Mouse (Mus musculus) duodenum, adult 2 months (tissue): Measurements from ENCODE around the gene Olfr1179. TPM values are rescaled to one million over a fixed set of nuclear protein-coding genes. Genes with fewer than 3 reads are reported as not detected.

Experiments used
- polyA plus RNA-seq: library from polyadenylated mRNA; depleted of rRNA; stranded (reverse); fragments of >200 nt; gene quantifications from 2 replicates; pipeline ENCODE4 v1.2.3, GENCODE M21; 2012; ENCODE audit warnings: low replicate concordance; rRNA removed

Gene Olfr1179
- polyA plus RNA-seq = not detected in 2 replicates

DNA sequence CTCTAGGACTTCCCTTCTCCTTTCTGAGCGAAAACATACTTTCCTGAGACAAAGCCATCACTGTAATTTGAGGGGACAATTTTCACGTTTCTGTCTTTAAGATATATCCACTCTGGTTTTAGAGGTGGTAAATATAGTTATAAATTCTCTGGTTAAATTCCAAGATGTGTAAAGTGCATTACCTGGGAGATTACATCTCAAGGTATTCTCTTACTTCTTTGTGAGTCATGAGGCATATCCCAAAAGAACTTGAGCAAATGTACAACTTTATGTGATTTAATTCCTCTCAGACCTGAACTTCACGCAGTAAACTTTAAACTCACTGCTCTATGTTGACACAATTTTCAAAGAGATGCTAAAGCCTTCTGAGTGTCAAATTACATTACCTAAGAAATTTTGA lies at the start of gene Olfr1179:
Gene Olfr1179 (minus strand): TSS at position 101 of the 400 bp plus-strand sequence.

DNA sequence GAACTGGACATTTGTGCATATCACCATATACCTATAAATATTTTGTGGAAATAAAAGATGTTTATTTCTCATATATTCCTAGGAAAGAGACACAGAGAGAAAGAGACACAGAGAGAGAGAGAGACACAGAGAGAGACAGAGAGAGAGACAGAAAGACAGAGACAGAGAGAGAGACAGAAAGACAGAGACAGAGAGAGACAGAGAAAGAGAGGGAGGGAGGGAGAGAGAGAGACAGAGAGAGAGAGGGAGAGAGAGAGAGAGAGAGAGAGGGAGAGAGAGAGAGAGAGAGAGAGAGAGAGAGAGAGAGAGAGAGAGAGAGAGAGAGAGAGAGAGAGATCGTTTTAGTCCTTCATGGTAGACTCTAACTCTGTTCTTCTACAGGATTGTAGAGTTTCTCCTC lies 48.3 kb upstream of the Olfr1179 start, which contains the start of gene Olfr1183:
Gene Olfr1183 (plus strand): TSS at position 301 of the 400 bp plus-strand sequence.

DNA sequence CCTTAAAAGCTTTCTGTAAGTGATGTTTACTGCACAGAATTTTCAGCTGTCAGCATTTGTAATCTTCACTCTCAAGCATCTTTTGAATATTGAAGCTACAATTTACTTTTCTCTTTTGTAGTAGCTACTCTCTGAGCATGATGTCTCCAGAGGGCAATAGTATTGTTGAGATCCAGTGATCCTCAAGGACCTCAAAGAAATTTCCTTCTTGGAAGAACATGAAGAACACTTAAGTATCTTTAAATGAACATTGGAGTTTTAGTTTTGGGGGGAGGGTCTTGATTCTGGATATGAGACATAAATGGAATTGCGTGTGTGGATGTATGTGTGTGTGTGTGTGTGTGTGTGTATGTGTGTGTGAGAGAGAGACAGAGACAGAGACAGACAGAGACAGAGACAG lies 42.8 kb upstream of the Olfr1179 start, which contains the start of gene Gm13757:
Gene Gm13757 (minus strand): TSS at position 101 of the 400 bp plus-strand sequence.

DNA sequence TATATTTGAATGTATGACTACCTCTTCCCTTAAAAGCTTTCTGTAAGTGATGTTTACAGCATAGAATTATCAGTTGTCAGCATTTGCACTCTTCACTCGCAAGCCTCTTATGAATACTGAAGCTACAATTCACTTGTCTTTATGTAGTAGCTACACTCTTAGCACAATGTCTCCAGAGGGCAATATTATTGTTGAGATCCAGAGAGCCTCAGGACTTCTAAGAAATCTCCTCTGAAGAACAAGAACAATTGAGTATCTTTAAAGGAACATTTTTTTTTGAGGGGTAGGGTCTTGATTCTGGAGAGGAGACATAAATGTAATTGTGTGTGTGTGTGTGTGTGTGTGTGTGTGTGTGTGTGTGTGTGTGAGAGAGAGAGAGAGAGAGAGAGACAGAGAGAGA lies 19.8 kb upstream of the Olfr1179 start, which contains the start of gene Olfr1181:
Gene Olfr1181 (minus strand): TSS at position 101 of the 400 bp plus-strand sequence.

DNA sequence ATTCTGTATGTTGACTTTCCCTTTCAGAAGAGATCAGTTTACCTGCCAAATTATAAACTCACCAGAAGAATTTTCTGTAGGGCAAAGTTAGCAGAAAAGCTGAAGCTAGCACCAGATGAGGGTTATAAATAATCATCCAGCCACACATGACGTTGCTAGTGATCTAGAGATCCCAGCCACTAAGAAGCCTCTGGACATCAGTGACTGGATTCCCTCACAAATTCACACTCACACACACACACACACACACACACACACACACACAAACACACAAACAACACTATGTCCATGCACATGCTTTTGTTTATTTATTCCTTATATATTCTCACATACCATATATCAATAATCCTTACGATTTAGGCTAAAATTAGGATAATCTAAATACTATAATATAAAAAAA lies 12.8 kb upstream of the Olfr1179 start, which contains the start of gene Olfr1180:
Gene Olfr1180 (minus strand): TSS at position 101 of the 400 bp plus-strand sequence.

DNA sequence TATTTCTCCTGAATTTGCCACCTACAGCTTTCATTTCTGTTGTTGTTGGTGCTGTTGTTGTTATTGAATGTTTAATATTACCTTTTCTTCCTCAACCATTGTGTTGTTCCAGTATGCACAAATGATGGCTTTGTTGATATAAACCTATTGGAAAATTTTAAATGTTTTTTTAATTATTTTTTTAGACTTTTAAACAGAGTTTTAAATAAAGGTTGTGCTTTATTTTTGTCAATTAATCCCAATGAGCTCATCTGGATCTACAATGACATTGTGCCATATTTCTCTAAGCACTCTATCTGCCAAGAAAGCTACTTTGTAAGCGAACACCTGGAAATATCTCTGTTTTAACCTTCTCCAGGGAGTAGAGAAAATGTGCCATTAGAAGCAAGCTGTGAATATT lies 19.5 kb downstream of the Olfr1179 start, which contains the start of gene Olfr1178:
Gene Olfr1178 (plus strand): TSS at position 301 of the 400 bp plus-strand sequence.

Other genes starting within 250 kb of the Olfr1179 start
- gene Olfr1168, start 224.6 kb downstream of the Olfr1179 start, polyA plus RNA-seq = not detected in 2 replicates
- gene Olfr1170, start 178.1 kb downstream of the Olfr1179 start, polyA plus RNA-seq = not detected in 2 replicates
- gene Olfr1173, start 126.6 kb downstream of the Olfr1179 start, polyA plus RNA-seq = not detected in 2 replicates
- gene Olfr1174-ps, start 91.3 kb downstream of the Olfr1179 start, polyA plus RNA-seq = not detected in 2 replicates
- not detected in 2 replicates for gene Olfr1175-ps, start 79.2 kb downstream of the Olfr1179 start, polyA plus RNA-seq
- not detected in 2 replicates for gene Olfr1176, start 69.7 kb downstream of the Olfr1179 start, polyA plus RNA-seq
- not detected in 2 replicates for gene Olfr1177-ps, start 60.0 kb downstream of the Olfr1179 start, polyA plus RNA-seq
- not detected in 2 replicates for gene Olfr1178, start 19.4 kb downstream of the Olfr1179 start, polyA plus RNA-seq
- gene Olfr1180, start 12.7 kb upstream of the Olfr1179 start, polyA plus RNA-seq = not detected in 2 replicates
- gene Olfr1181, start 19.7 kb upstream of the Olfr1179 start, polyA plus RNA-seq = not detected in 2 replicates
- gene Gm13757, start 42.7 kb upstream of the Olfr1179 start, polyA plus RNA-seq = not detected in 2 replicates
- not detected in 2 replicates for gene Olfr1183, start 48.4 kb upstream of the Olfr1179 start, polyA plus RNA-seq
- not detected in 2 replicates for gene Olfr1184, start 77.1 kb upstream of the Olfr1179 start, polyA plus RNA-seq
- not detected in 2 replicates for gene Olfr1185-ps1, start 86.9 kb upstream of the Olfr1179 start, polyA plus RNA-seq
- not detected in 2 replicates for gene Olfr1186, start 112.1 kb upstream of the Olfr1179 start, polyA plus RNA-seq
- not detected in 2 replicates for gene Olfr1188, start 150.5 kb upstream of the Olfr1179 start, polyA plus RNA-seq
- gene Olfr1189, start 180.0 kb upstream of the Olfr1179 start, polyA plus RNA-seq = not detected in 2 replicates
- not detected in 2 replicates for gene Olfr1191-ps1, start 234.1 kb upstream of the Olfr1179 start, polyA plus RNA-seq
- gene Olfr1192-ps1, start 242.1 kb upstream of the Olfr1179 start, polyA plus RNA-seq = not detected in 2 replicates